Mouse (Mus musculus): ENCODE data around the gene Nek6. TPM values are rescaled to one million over a fixed set of nuclear protein-coding genes. Genes with fewer than 3 reads are reported as not detected.

Nek6 gene
- polyA plus RNA-seq, 1 experiment from 2014 or later, result 58.8 TPM

- H3K36me3 ChIP-seq, result peaks cover 18% of the 10 kb centered on the region; the same call in 1 of the 2 replicates
- H3K9me3 ChIP-seq, result no peaks in the 10 kb centered on the region
- no peak for ATAC-seq (ENCODE audit: low read depth)
- 55% methylated on average over 4 of the region's 4 CpGs for WGBS
- peaks cover 50% of the 10 kb centered on the region for H3K4me1 ChIP-seq (replicated peaks)
- no peak overlapping the region for H3K9ac ChIP-seq
- H3K4me2 ChIP-seq, result no peak overlapping the region
- no peak overlapping the region for H3K4me3 ChIP-seq
- H3K27ac ChIP-seq (replicated peaks), result peak overlapping the region; percentile 61; the same call in 1 of the 2 replicates
- H3K27me3 ChIP-seq, result no peaks in the 10 kb centered on the region
These were observed 104.6 kb downstream of the Nek6 start for GRCm38 (mm10) chr2:38616072-38616471.

- no peak overlapping the region for H3K4me3 ChIP-seq
- H3K36me3 ChIP-seq, result peaks cover 18% of the 10 kb centered on the region; the same call in 1 of the 2 replicates
- H3K27me3 ChIP-seq, result no peaks in the 10 kb centered on the region
- WGBS, result 84% methylated on average over 5 of the region's 5 CpGs
- no peak for ATAC-seq (ENCODE audit: low read depth)
- no peaks in the 10 kb centered on the region for H3K9me3 ChIP-seq
- H3K4me1 ChIP-seq (replicated peaks), result peaks cover 61% of the 10 kb centered on the region
- no peak overlapping the region for H3K9ac ChIP-seq
- no peak overlapping the region for H3K4me2 ChIP-seq
- no peak overlapping the region for H3K27ac ChIP-seq (replicated peaks)
These were observed 105.8 kb downstream of the Nek6 start for GRCm38 (mm10) chr2:38616956-38617872.

- no peak for ATAC-seq (ENCODE audit: low read depth)
These were observed 108.3 kb downstream of the Nek6 start for GRCm38 (mm10) chr2:38619777-38620176.

DNA sequence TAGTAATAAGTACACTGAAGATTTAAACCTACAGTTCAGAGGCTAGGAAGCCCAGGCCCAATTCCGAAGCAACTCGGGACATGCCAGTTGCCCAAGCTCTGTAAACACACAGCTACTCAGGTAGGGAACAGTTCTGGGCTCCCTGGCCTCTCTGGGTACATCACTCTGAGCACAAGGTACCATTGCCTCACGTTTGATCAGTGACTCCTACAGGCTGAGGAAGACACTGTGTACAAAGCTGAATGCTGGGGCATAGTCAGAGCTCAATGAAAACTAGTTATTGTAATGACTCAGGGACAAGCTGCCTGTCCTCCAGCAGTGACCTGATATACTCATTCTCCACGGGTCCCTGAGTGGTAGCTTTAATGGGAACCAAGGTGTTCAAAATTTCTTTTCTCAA is 109.6 kb downstream of the Nek6 start:
- Histone ChIP-seq H3K9me3 (no peaks in the 10 kb centered on the region), H3K4me2 (no peak overlapping the region), H3K4me1 (replicated peaks) (peaks cover 41% of the 10 kb centered on the region), H3K9ac (no peak overlapping the region), H3K27me3 (no peaks in the 10 kb centered on the region), H3K27ac (replicated peaks) (peak overlapping the region; percentile 64), H3K4me3 (no peak overlapping the region), H3K36me3 (peaks cover 24% of the 10 kb centered on the region)
- ATAC-seq (ENCODE audit: low read depth), result peak; percentile 54
- 84% methylated on average over 4 of the region's 4 CpGs for WGBS

More at GRCm38 (mm10) chr2:38619777-38620176, 108.3 kb downstream of the Nek6 start:
- H3K9ac ChIP-seq, result no peak overlapping the region
- no peaks in the 10 kb centered on the region for H3K9me3 ChIP-seq
- H3K4me3 ChIP-seq, result no peak overlapping the region
- no peaks in the 10 kb centered on the region for H3K27me3 ChIP-seq
- 94% methylated on average over 4 of the region's 4 CpGs for WGBS
- H3K36me3 ChIP-seq, result peaks cover 18% of the 10 kb centered on the region
- H3K4me2 ChIP-seq, result no peak overlapping the region
- peaks cover 54% of the 10 kb centered on the region for H3K4me1 ChIP-seq (replicated peaks)
- no peak overlapping the region for H3K27ac ChIP-seq (replicated peaks)

GRCm38 (mm10) chr2:38621610-38622021 is 110.2 kb downstream of the Nek6 start:
- Histone ChIP-seq H3K36me3 (peaks cover 28% of the 10 kb centered on the region), H3K4me2 (no peak overlapping the region), H3K27ac (replicated peaks) (peak overlapping the region; percentile 64), H3K4me3 (no peak overlapping the region), H3K9ac (no peak overlapping the region), H3K27me3 (no peaks in the 10 kb centered on the region), H3K9me3 (no peaks in the 10 kb centered on the region), H3K4me1 (replicated peaks) (peaks cover 35% of the 10 kb centered on the region)
- WGBS, result 23% methylated on average over 6 of the region's 6 CpGs
- ATAC-seq (ENCODE audit: low read depth), result peak; percentile 93

DNA sequence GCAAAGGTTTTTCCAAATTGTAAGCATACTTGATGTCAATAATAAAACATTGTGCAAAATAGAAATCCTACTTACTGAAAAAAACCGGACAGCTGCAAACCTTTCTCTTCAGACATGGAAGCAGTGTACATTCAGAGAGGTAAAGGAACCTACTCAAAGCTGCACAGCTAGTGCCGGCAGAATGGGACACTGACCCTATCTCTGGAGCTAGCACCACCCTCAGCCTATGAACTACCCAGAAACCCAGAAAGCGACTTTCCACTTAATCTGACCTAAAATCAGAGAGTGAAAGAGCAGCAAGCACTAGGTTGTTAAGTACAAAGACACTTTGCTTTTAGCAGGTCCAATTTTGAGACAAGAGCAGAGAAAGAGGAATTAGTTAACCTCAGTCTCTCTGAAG is 112.0 kb downstream of the Nek6 start:
- Histone ChIP-seq H3K36me3 (peaks cover 30% of the 10 kb centered on the region), H3K27me3 (no peaks in the 10 kb centered on the region), H3K4me1 (replicated peaks) (peaks cover 21% of the 10 kb centered on the region), H3K9me3 (no peaks in the 10 kb centered on the region), H3K4me3 (no peak overlapping the region), H3K4me2 (no peak overlapping the region), H3K27ac (replicated peaks) (no peak overlapping the region), H3K9ac (no peak overlapping the region)
- 87% methylated on average over 3 of the region's 3 CpGs for WGBS
- no peak for ATAC-seq (ENCODE audit: low read depth)

DNA sequence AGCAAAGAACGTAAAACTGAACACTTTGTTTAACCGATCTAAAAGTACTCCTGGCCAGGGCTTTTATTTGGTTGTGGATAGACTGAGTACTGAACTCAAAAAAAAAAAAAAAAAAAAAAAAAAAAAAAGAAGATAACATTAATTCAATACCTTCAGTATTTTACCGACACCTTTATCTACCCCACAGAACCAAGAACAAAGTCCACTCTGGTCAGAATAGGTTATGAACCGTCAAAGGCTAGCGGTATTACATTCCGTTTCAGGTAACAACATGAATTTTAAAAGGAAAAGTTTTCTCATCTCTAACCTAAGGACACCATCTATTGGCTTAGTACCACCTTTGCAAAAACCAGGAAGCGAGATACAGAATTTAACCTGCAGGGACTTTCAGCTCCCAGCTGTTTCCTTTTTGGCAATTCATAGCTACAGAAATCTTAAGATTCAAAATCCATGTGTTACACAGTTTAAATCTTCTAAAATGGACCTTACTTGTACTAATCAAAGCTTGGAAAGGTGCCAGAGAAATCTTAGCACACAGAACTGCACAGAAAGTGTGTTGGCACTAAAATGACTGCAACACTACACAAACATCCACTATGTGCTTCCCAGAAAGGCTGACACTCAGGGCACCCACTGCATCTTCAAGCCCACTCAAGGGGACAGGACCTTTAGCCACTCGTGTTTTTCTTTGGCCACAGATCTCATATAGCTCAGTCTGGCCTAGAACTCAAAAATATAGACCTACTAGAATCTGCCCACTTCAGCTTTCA is 112.6 kb downstream of the Nek6 start:
- Histone ChIP-seq H3K9me3 (no peaks in the 10 kb centered on the region), H3K4me3 (no peak overlapping the region), H3K4me1 (replicated peaks) (peaks cover 21% of the 10 kb centered on the region), H3K9ac (no peak overlapping the region), H3K27me3 (no peaks in the 10 kb centered on the region), H3K27ac (replicated peaks) (no peak overlapping the region), H3K36me3 (peaks cover 36% of the 10 kb centered on the region), H3K4me2 (no peak overlapping the region)
- no peak for ATAC-seq (ENCODE audit: low read depth)
- WGBS, result 91% methylated on average over 8 of the region's 8 CpGs

- H3K4me3 ChIP-seq, result no peak overlapping the region
- no peaks in the 10 kb centered on the region for H3K9me3 ChIP-seq
- peaks cover 73% of the 10 kb centered on the region for H3K36me3 ChIP-seq
- ATAC-seq (ENCODE audit: low read depth), result no peak
- no peaks in the 10 kb centered on the region for H3K27me3 ChIP-seq
- no peak overlapping the region for H3K9ac ChIP-seq
- no peak overlapping the region for H3K4me2 ChIP-seq
- no peak overlapping the region for H3K27ac ChIP-seq (replicated peaks)
- H3K4me1 ChIP-seq (replicated peaks), result no peaks in the 10 kb centered on the region
- 92% methylated on average over 4 of the region's 4 CpGs for whole genome bisulfite sequencing
These were observed 117.4 kb downstream of the Nek6 start for GRCm38 (mm10) chr2:38628801-38629200.

DNA sequence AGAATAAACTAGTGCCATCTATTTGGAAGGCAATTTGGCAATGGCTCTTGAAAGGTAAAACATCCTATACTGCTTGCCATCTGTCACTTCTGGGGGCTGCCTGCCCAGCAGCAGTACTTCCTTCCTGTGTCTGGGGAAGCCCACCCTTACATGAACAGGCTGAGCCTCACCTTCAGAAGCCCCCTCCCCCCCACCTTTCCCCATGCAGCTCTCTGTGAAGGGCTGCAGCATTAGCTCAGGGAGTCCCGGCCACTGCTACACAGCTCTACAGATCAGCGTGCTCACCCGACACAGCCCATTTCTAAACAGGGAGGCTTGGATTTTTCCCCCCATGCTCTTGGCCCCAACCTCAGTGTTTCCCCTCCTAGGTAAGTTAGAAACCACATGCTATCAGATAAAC is 118.0 kb downstream of the Nek6 start:
- 88% methylated on average over 3 of the region's 3 CpGs for WGBS
- H3K4me1 ChIP-seq (replicated peaks), result no peaks in the 10 kb centered on the region
- H3K27ac ChIP-seq (replicated peaks), result no peak overlapping the region
- H3K27me3 ChIP-seq, result no peaks in the 10 kb centered on the region
- H3K4me3 ChIP-seq, result no peak overlapping the region
- no peak for ATAC-seq (ENCODE audit: low read depth)
- no peak overlapping the region for H3K4me2 ChIP-seq
- H3K9me3 ChIP-seq, result no peaks in the 10 kb centered on the region
- no peak overlapping the region for H3K9ac ChIP-seq
- peaks cover 77% of the 10 kb centered on the region for H3K36me3 ChIP-seq

DNA sequence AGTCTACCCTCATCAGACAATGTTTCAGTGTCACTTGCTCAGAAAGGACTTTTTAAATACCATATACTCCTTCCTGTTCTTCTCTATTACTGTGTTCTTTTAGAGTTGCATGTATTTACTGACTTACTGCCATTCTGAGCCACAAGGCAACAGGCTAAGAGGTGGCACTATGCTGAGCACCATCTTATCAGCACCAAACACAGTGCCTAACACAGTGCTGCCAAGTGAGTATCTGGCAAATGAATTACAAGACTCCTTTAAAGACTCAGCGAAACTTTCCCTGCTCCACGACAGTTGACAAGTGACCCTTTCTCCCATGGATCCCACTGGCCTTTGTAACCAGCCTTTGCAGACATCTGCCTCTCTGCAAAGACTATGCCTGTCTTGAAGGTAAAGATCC is 119.1 kb downstream of the Nek6 start:
- peaks cover 84% of the 10 kb centered on the region for H3K36me3 ChIP-seq
- no peaks in the 10 kb centered on the region for H3K9me3 ChIP-seq
- no peak overlapping the region for H3K4me2 ChIP-seq
- ATAC-seq (ENCODE audit: low read depth), result no peak
- no peak overlapping the region for H3K27ac ChIP-seq (replicated peaks)
- 92% methylated on average over 2 of the region's 2 CpGs for WGBS
- H3K27me3 ChIP-seq, result no peaks in the 10 kb centered on the region
- no peak overlapping the region for H3K9ac ChIP-seq
- no peaks in the 10 kb centered on the region for H3K4me1 ChIP-seq (replicated peaks)
- H3K4me3 ChIP-seq, result no peak overlapping the region

DNA sequence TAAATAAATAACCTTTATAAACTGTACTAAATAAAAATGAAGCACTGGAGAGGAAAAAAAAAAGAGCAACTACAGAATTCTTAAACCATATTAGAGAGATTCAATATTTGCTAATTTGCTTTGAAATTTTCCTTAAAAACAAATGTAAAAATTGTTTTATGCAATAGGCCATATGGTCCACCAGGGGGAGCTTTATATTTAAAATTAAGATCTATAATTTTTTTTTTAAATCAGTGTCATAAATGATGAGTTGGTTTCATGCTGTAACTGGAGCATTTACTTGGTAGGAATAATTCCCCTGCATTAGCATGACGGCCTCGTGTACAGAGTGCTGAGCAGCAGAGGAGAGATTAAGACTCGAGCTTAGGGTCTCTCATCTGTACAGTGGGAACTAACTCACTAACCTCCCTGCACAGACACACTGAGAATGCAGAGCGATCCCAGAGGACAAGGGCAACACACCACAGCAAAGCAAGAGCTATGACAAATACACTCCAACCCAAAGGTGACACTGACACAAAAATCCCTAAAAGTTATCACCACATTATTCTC is 126.3 kb downstream of the Nek6 start:
- Histone ChIP-seq H3K36me3 (peaks cover 82% of the 10 kb centered on the region), H3K27me3 (no peaks in the 10 kb centered on the region), H3K4me1 (replicated peaks) (peaks cover 10% of the 10 kb centered on the region), H3K27ac (replicated peaks) (no peak overlapping the region), H3K4me3 (no peak overlapping the region), H3K9ac (no peak overlapping the region), H3K9me3 (no peaks in the 10 kb centered on the region), H3K4me2 (no peak overlapping the region)
- ATAC-seq (ENCODE audit: low read depth), result no peak
- WGBS, result 83% methylated on average over 4 of the region's 4 CpGs

GRCm38 (mm10) chr2:38641761-38642160 is 130.3 kb downstream of the Nek6 start:
- no peak for ATAC-seq (ENCODE audit: low read depth)
- Histone ChIP-seq H3K4me1 (replicated peaks) (peaks cover 20% of the 10 kb centered on the region), H3K27me3 (no peaks in the 10 kb centered on the region), H3K27ac (replicated peaks) (no peak overlapping the region), H3K4me3 (no peak overlapping the region), H3K36me3 (peaks cover 46% of the 10 kb centered on the region), H3K9ac (no peak overlapping the region), H3K4me2 (no peak overlapping the region), H3K9me3 (no peaks in the 10 kb centered on the region)
- WGBS, result 96% methylated on average over 1 of the region's 1 CpGs

Measured in neural tube, embryonic 13.5 days (tissue).